5 mouse cellular contexts compared by ENCODE assay signal in the genomic region with DNA sequence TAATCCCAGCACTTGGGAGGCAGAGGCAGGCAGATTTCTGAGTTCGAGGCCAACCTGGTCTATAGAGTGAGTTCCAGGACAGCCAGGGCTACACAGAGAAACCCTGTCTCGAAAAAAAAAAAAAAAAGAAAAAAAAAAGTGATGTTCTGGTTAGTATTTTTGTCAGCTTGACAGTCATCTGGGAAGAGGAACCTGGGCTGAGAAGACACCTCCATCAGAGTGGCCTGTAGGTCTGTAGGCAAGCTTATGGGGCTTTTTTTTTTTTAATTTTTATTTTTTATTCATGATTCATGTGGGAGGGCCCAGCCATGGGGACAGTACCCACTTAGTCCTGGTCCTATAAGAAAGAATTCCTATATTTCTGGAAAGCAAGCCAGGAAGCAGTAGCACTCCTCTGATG. TPM values are rescaled to one million over a fixed set of nuclear protein-coding genes. Genes with fewer than 3 reads are reported as not detected.
DNase-seq lines count a peak whose midpoint lies in the region; ATAC-seq and TF ChIP-seq lines count a peak whose summit lies in the region.
"Not testable (repeated sequence)": the region's sequence is repeated elsewhere in the genome, so short reads cannot be mapped to it uniquely, and the experiment has no call there.

No protein-coding gene starts in this region.

- not testable (repeated sequence) for H3K4me3 ChIP-seq in embryonic fibroblast, embryonic 13.5 days (ENCODE audit: insufficient read depth, low read length); forebrain, embryonic 13.5 days; forebrain, embryonic 15.5 days; forebrain, postnatal 0 days (ENCODE audit: low read depth, low read length)

- not testable (repeated sequence) for H3K36me3 ChIP-seq in forebrain, embryonic 13.5 days (ENCODE audit: poor library complexity, severe bottlenecking); forebrain, embryonic 15.5 days; forebrain, postnatal 0 days (ENCODE audit: insufficient read depth)

- not testable (repeated sequence) for ATAC-seq in forebrain, embryonic 13.5 days; forebrain, embryonic 15.5 days (replicated peaks); forebrain, postnatal 0 days

- TF ChIP-seq POLR2A in embryonic fibroblast, embryonic 13.5 days (IDR thresholded peaks at IDR 0.05; ENCODE audit: low read depth, low read length): not testable (repeated sequence)

- H3K9ac ChIP-seq in forebrain, embryonic 13.5 days; forebrain, embryonic 15.5 days (replicated peaks); forebrain, postnatal 0 days: not testable (repeated sequence)

- not testable (repeated sequence) for H3K4me2 ChIP-seq in forebrain, embryonic 13.5 days; forebrain, embryonic 15.5 days (replicated peaks); forebrain, postnatal 0 days (ENCODE audit: low read depth)

- H3K4me1 ChIP-seq in embryonic fibroblast, embryonic 13.5 days (ENCODE audit: control insufficient read depth, insufficient read depth, low read length); forebrain, postnatal 0 days (ENCODE audit: insufficient read depth): not testable (repeated sequence)
- H3K4me1 ChIP-seq in forebrain, embryonic 13.5 days: peaks cover 40% of the 10 kb centered on the region
- peaks cover 35% of the 10 kb centered on the region for H3K4me1 ChIP-seq in forebrain, embryonic 15.5 days

- peak; percentile 82 for DNase-seq in A20 (ENCODE audit: low read depth, low spot score)
- not testable (repeated sequence) for DNase-seq in forebrain, postnatal 0 days

- not testable (repeated sequence) for H3K9me3 ChIP-seq in forebrain, embryonic 13.5 days (replicated peaks); forebrain, embryonic 15.5 days; forebrain, postnatal 0 days (ENCODE audit: low read length)

- peak overlapping the region; percentile 19; the same call in 1 of the 2 replicates for H3K27ac ChIP-seq in embryonic fibroblast, embryonic 13.5 days (ENCODE audit: insufficient read depth, low read length)
- H3K27ac ChIP-seq in forebrain, embryonic 13.5 days: peak overlapping the region; percentile 59; the same call in 1 of the 2 replicates
- peak overlapping the region; percentile 69 for H3K27ac ChIP-seq in forebrain, embryonic 15.5 days (replicated peaks)
- H3K27ac ChIP-seq in forebrain, postnatal 0 days (ENCODE audit: low read depth, low read length): 0 out of 2 replicates have a peak overlapping the region, but pooled peaks have one; percentile 9

- not testable (repeated sequence) for H3K27me3 ChIP-seq in forebrain, embryonic 13.5 days; forebrain, embryonic 15.5 days; forebrain, postnatal 0 days (ENCODE audit: insufficient read depth, low read length)

- WGBS in forebrain, embryonic 13.5 days: 91% methylated on average over 2 of the region's 2 CpGs
- WGBS in forebrain, embryonic 15.5 days: 85% methylated on average over 2 of the region's 2 CpGs
- WGBS in forebrain, postnatal 0 days: 69% methylated on average over 2 of the region's 2 CpGs

- not testable (repeated sequence) for TF ChIP-seq CTCF in embryonic fibroblast, embryonic 13.5 days (IDR thresholded peaks at IDR 0.05; ENCODE audit: borderline replicate concordance, insufficient read depth, low read length); forebrain, postnatal 0 days (IDR thresholded peaks at IDR 0.05; ENCODE audit: low read depth)

RNA-seq across cellular contexts. Expression of gene Fam168a, which starts 28.5 kb away (rescaled TPM):
- polyA plus RNA-seq in embryonic fibroblast, embryonic 13.5 days (2011; ENCODE audit: insufficient read length, low read depth, missing spikeins): 53.6 and 58.0 TPM in 2 replicates
- polyA plus RNA-seq in forebrain, embryonic 13.5 days (2015; fragmentation: Nextera tagmentation; extraction: Ambion mirVana): 80.0 and 85.9 TPM in 2 replicates
- 115 and 116 TPM in 2 replicates for polyA plus RNA-seq in forebrain, embryonic 15.5 days (2015; fragmentation: Nextera tagmentation; extraction: Ambion mirVana)
- total RNA-seq in forebrain, postnatal 0 days (2014; rRNA removed): 84.0 and 116 TPM in 2 replicates
- 90.1 and 91.7 TPM in 2 replicates for polyA plus RNA-seq in forebrain, postnatal 0 days (2015; fragmentation: Nextera tagmentation; extraction: Ambion mirVana)

Comparison
In these comparisons a context has a peak if more than half of its experiments do, and no peak if none do; other contexts are left out.
1. H3K27ac ChIP-seq: peak in every context shown above with its lines; median percentile 69 in forebrain, embryonic 15.5 days; 59 in forebrain, embryonic 13.5 days; 19 in embryonic fibroblast, embryonic 13.5 days; 9 in forebrain, postnatal 0 days.